Mouse (Mus musculus): ENCODE results near the gene Sipa1l3. TPM values are rescaled to one million over a fixed set of nuclear protein-coding genes. Genes with fewer than 3 reads are reported as not detected.

Gene Sipa1l3
- polyA plus RNA-seq, 1 experiment: 19.0 TPM

GRCm38 (mm10) chr7:29341722-29342121 lies 176.7 kb downstream of the Sipa1l3 start:
- Histone ChIP-seq H3K4me3 (no peak overlapping the region), H3K36me3 (ENCODE audit: control insufficient read depth, insufficient read depth) (peaks cover 4% of the 10 kb centered on the region), H3ac (ENCODE audit: control insufficient read depth, insufficient read length) (no peak overlapping the region), H3K27me3 (ENCODE audit: control insufficient read depth, insufficient read depth, insufficient read length) (no peaks in the 10 kb centered on the region), H3K79me2 (ENCODE audit: control insufficient read depth, insufficient read depth) (no peaks in the 10 kb centered on the region), H3K4me2 (ENCODE audit: low read depth) (no peak overlapping the region)
- TF ChIP-seq TCF12 (IDR thresholded peaks at IDR 0.05; ENCODE audit: insufficient read depth, poor library complexity, severe bottlenecking) (no peak), E2F4 (IDR thresholded peaks at IDR 0.05; ENCODE audit: insufficient read depth) (no peak), CEBPB (IDR thresholded peaks at IDR 0.05; ENCODE audit: insufficient read depth, poor library complexity, severe bottlenecking) (no peak), USF1 (IDR thresholded peaks at IDR 0.05; ENCODE audit: low read depth) (no peak), POLR2A (IDR thresholded peaks at IDR 0.05; ENCODE audit: insufficient read length, low read depth) (no peak), MAX (IDR thresholded peaks at IDR 0.05; ENCODE audit: low read depth) (no peak), TCF3 (IDR thresholded peaks at IDR 0.05; ENCODE audit: insufficient read length, low read depth) (no peak), MYOG (IDR thresholded peaks at IDR 0.05; ENCODE audit: control insufficient read depth in 1 of 3, insufficient read depth in 1 of 3, insufficient read length in 2 of 3, low read depth in 2 of 3) (no peak), MYOD1 (IDR thresholded peaks at IDR 0.05; ENCODE audit: control insufficient read depth in 1 of 3, insufficient read length in 2 of 3, low read depth in 2 of 3) (no peak), POLR2AphosphoS2 (IDR thresholded peaks at IDR 0.05; ENCODE audit: insufficient read length, low read depth) (no peak)

DNA sequence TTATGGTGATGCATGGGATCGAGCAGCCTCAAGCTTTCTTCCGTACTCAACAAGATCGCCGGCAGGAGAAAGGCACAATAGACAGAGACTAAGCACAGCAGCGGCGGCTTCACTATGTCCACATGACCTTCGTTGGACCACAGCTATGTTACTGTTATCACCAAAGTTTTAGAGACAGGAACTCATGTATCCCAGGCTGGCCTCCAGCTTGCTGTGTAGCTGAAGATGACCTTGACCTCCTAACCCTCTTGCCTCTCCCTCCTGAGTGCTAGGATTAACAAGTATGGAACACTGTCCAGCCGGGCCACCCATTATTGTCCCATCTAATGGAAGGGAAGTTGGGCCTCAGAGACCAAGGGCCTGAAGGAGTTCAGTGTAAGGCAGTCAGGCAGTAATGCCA lies 177.6 kb downstream of the Sipa1l3 start:
- Histone ChIP-seq H3K4me3 (no peak overlapping the region), H3K79me2 (ENCODE audit: control insufficient read depth, insufficient read depth) (no peaks in the 10 kb centered on the region), H3K36me3 (ENCODE audit: control insufficient read depth, insufficient read depth) (no peaks in the 10 kb centered on the region), H3ac (ENCODE audit: control insufficient read depth, insufficient read length) (no peak overlapping the region), H3K27me3 (ENCODE audit: control insufficient read depth, insufficient read depth, insufficient read length) (no peaks in the 10 kb centered on the region), H3K4me2 (ENCODE audit: low read depth) (no peak overlapping the region)
- TF ChIP-seq MYOD1 (IDR thresholded peaks at IDR 0.05; ENCODE audit: control insufficient read depth in 1 of 3, insufficient read length in 2 of 3, low read depth in 2 of 3) (no peak), POLR2A (IDR thresholded peaks at IDR 0.05; ENCODE audit: insufficient read length, low read depth) (no peak), E2F4 (IDR thresholded peaks at IDR 0.05; ENCODE audit: insufficient read depth) (no peak), MAX (IDR thresholded peaks at IDR 0.05; ENCODE audit: low read depth) (no peak)

DNA sequence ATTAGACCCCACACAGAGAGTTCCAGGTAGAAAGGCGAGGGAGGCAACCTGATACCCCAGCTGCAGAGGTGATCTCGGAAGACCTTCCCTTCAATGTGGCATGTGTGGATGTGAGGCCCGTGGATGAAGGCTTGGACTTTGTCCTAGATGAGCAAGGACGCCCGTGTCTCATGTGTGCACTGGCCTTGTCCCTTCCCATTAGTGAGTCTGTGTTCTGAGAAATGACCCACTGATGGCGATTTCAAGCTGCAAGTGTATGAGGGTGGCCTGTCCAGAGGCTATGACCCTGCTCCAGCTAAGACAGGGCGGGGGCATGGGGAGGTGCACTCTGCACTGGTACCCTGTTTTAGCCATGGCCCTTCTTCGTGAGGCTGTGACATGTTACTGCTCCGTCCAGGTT lies 178.2 kb downstream of the Sipa1l3 start:
- H3K36me3 ChIP-seq (ENCODE audit: control insufficient read depth, insufficient read depth): no peaks in the 10 kb centered on the region
- no peak overlapping the region for H3K4me3 ChIP-seq
- TF ChIP-seq USF1 (IDR thresholded peaks at IDR 0.05; ENCODE audit: low read depth) (no peak), MYOG (IDR thresholded peaks at IDR 0.05; ENCODE audit: control insufficient read depth in 1 of 3, insufficient read depth in 1 of 3, insufficient read length in 2 of 3, low read depth in 2 of 3) (no peak), TCF3 (IDR thresholded peaks at IDR 0.05; ENCODE audit: insufficient read length, low read depth) (no peak), CEBPB (IDR thresholded peaks at IDR 0.05; ENCODE audit: insufficient read depth, poor library complexity, severe bottlenecking) (no peak), MYOD1 (IDR thresholded peaks at IDR 0.05; ENCODE audit: control insufficient read depth in 1 of 3, insufficient read length in 2 of 3, low read depth in 2 of 3) (no peak), TCF12 (IDR thresholded peaks at IDR 0.05; ENCODE audit: insufficient read depth, poor library complexity, severe bottlenecking) (no peak), SRF (IDR thresholded peaks at IDR 0.05; ENCODE audit: control insufficient read depth, insufficient read length, low read depth) (no peak), E2F4 (IDR thresholded peaks at IDR 0.05; ENCODE audit: insufficient read depth) (no peak), POLR2A (IDR thresholded peaks at IDR 0.05; ENCODE audit: insufficient read length, low read depth) (no peak), REST (IDR thresholded peaks at IDR 0.05; ENCODE audit: insufficient read depth, insufficient read length) (no peak), MAX (IDR thresholded peaks at IDR 0.05; ENCODE audit: low read depth) (no peak), POLR2AphosphoS2 (IDR thresholded peaks at IDR 0.05; ENCODE audit: insufficient read length, low read depth) (no peak)
- H3ac ChIP-seq (ENCODE audit: control insufficient read depth, insufficient read length): no peak overlapping the region
- no peaks in the 10 kb centered on the region for H3K79me2 ChIP-seq (ENCODE audit: control insufficient read depth, insufficient read depth)
- H3K4me2 ChIP-seq (ENCODE audit: low read depth): no peak overlapping the region
- no peaks in the 10 kb centered on the region for H3K27me3 ChIP-seq (ENCODE audit: control insufficient read depth, insufficient read depth, insufficient read length)

- H3K4me3 ChIP-seq: no peak overlapping the region
- H3ac ChIP-seq (ENCODE audit: control insufficient read depth, insufficient read length): no peak overlapping the region
- H3K27me3 ChIP-seq (ENCODE audit: control insufficient read depth, insufficient read depth, insufficient read length): no peaks in the 10 kb centered on the region
- TF ChIP-seq POLR2AphosphoS2 (IDR thresholded peaks at IDR 0.05; ENCODE audit: insufficient read length, low read depth) (no peak), USF1 (IDR thresholded peaks at IDR 0.05; ENCODE audit: low read depth) (no peak), E2F4 (IDR thresholded peaks at IDR 0.05; ENCODE audit: insufficient read depth) (no peak), MYOD1 (IDR thresholded peaks at IDR 0.05; ENCODE audit: control insufficient read depth in 1 of 3, insufficient read length in 2 of 3, low read depth in 2 of 3) (no peak), TCF3 (IDR thresholded peaks at IDR 0.05; ENCODE audit: insufficient read length, low read depth) (no peak), CEBPB (IDR thresholded peaks at IDR 0.05; ENCODE audit: insufficient read depth, poor library complexity, severe bottlenecking) (no peak), MYOG (IDR thresholded peaks at IDR 0.05; ENCODE audit: control insufficient read depth in 1 of 3, insufficient read depth in 1 of 3, insufficient read length in 2 of 3, low read depth in 2 of 3) (no peak), SRF (IDR thresholded peaks at IDR 0.05; ENCODE audit: control insufficient read depth, insufficient read length, low read depth) (no peak), TCF12 (IDR thresholded peaks at IDR 0.05; ENCODE audit: insufficient read depth, poor library complexity, severe bottlenecking) (no peak)
- H3K4me2 ChIP-seq (ENCODE audit: low read depth): no peak overlapping the region
- no peaks in the 10 kb centered on the region for H3K79me2 ChIP-seq (ENCODE audit: control insufficient read depth, insufficient read depth)
- H3K36me3 ChIP-seq (ENCODE audit: control insufficient read depth, insufficient read depth): no peaks in the 10 kb centered on the region
These were observed 179.3 kb downstream of the Sipa1l3 start for GRCm38 (mm10) chr7:29338984-29339679.

DNA sequence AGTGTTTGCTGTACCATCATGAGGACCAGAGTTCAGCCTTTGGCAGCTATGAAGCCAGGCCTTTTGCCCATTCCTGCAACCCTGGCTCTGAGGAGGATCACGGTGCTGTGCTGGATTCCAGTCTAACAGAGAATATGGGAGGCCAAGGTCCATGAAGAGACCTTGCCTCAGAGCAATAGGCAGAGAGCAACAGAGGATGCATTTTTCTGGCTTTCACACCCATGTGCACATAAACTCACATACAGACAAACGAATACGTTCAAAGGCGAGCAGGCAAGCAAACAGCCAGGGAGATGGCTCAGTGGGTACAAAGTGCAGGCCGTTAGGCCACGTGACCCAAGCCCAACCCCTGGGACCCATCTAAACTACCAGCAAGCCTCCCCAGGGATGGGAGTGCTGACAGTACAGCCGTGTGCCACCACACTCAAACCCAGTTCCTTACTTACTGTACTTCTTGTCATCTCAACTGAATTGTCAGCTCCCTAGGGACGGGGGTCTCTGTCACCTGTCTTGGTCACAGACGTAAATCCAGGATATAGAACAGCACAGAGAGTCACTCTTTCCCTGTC lies 180.0 kb downstream of the Sipa1l3 start:
- no peak overlapping the region for H3ac ChIP-seq (ENCODE audit: control insufficient read depth, insufficient read length)
- H3K27me3 ChIP-seq (ENCODE audit: control insufficient read depth, insufficient read depth, insufficient read length): no peaks in the 10 kb centered on the region
- TF ChIP-seq POLR2A (IDR thresholded peaks at IDR 0.05; ENCODE audit: insufficient read length, low read depth) (no peak), REST (IDR thresholded peaks at IDR 0.05; ENCODE audit: insufficient read depth, insufficient read length) (no peak), CEBPB (IDR thresholded peaks at IDR 0.05; ENCODE audit: insufficient read depth, poor library complexity, severe bottlenecking) (no peak), E2F4 (IDR thresholded peaks at IDR 0.05; ENCODE audit: insufficient read depth) (no peak), SRF (IDR thresholded peaks at IDR 0.05; ENCODE audit: control insufficient read depth, insufficient read length, low read depth) (no peak), TCF12 (IDR thresholded peaks at IDR 0.05; ENCODE audit: insufficient read depth, poor library complexity, severe bottlenecking) (no peak), POLR2AphosphoS2 (IDR thresholded peaks at IDR 0.05; ENCODE audit: insufficient read length, low read depth) (no peak), MAX (IDR thresholded peaks at IDR 0.05; ENCODE audit: low read depth) (no peak), USF1 (IDR thresholded peaks at IDR 0.05; ENCODE audit: low read depth) (no peak), MYOD1 (IDR thresholded peaks at IDR 0.05; ENCODE audit: control insufficient read depth in 1 of 3, insufficient read length in 2 of 3, low read depth in 2 of 3) (no peak), MYOG (IDR thresholded peaks at IDR 0.05; ENCODE audit: control insufficient read depth in 1 of 3, insufficient read depth in 1 of 3, insufficient read length in 2 of 3, low read depth in 2 of 3) (no peak), TCF3 (IDR thresholded peaks at IDR 0.05; ENCODE audit: insufficient read length, low read depth) (no peak)
- H3K36me3 ChIP-seq (ENCODE audit: control insufficient read depth, insufficient read depth): no peaks in the 10 kb centered on the region
- H3K4me2 ChIP-seq (ENCODE audit: low read depth): no peak overlapping the region
- no peak overlapping the region for H3K4me3 ChIP-seq
- no peaks in the 10 kb centered on the region for H3K79me2 ChIP-seq (ENCODE audit: control insufficient read depth, insufficient read depth)
